ENCODE assay signal across 10 mouse cellular contexts in the genomic region with DNA sequence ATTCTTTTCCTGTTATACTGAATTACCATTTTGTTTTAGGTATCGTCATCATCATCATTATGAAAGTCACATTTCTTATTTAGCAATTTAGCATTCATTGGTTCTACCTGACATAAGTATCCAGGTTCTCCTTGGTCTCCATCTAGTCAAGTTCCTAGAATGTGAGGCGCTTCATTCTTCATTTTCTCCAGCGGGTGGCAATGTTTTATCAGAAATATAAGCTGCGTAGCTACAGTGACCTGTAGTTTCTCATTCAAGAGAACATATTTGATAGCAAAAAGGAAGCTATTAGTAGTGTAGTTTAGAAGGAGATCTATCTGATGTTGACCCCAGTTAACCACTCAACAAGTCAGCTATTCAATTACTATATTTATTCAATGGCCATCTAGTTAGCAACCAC. TPM values are rescaled to one million over a fixed set of nuclear protein-coding genes. Genes with fewer than 3 reads are reported as not detected.
DNase-seq lines count a peak whose midpoint lies in the region; ATAC-seq and TF ChIP-seq lines count a peak whose summit lies in the region.
"Had no signal": no experiment of that assay in that cellular context is flagged by ENCODE, and none has a peak within 500 bp of the region (broad histone marks: within the 10 kb centered on the region; RNA-seq: fewer than 3 reads in every experiment).

No protein-coding gene starts in this region.

- H3K36me3 ChIP-seq in liver, postnatal 0 days (replicated peaks; ENCODE audit: insufficient read depth, low read length) = no peaks in the 10 kb centered on the region
- no peaks in the 10 kb centered on the region for H3K36me3 ChIP-seq in liver, embryonic 12.5 days
- H3K36me3 ChIP-seq in midbrain, embryonic 15.5 days (replicated peaks) = no peaks in the 10 kb centered on the region
- H3K36me3 ChIP-seq: neural tube, embryonic 13.5 days had no signal

- H3K4me2 ChIP-seq in liver, postnatal 0 days (ENCODE audit: low read depth, low read length) = no peak overlapping the region
- no peak overlapping the region for H3K4me2 ChIP-seq in liver, embryonic 12.5 days
- H3K4me2 ChIP-seq in midbrain, embryonic 15.5 days = no peak overlapping the region
- H3K4me2 ChIP-seq: neural tube, embryonic 13.5 days had no signal

- TF ChIP-seq EP300 in liver, postnatal 0 days (IDR thresholded peaks at IDR 0.05; ENCODE audit: low read depth) = no peak

- H3K4me1 ChIP-seq in liver, postnatal 0 days (ENCODE audit: insufficient read depth) = no peaks in the 10 kb centered on the region
- no peaks in the 10 kb centered on the region for H3K4me1 ChIP-seq in liver, embryonic 12.5 days
- H3K4me1 ChIP-seq in midbrain, embryonic 15.5 days = no peaks in the 10 kb centered on the region
- H3K4me1 ChIP-seq: neural tube, embryonic 13.5 days had no signal

- H3K9ac ChIP-seq in liver, postnatal 0 days (replicated peaks) = no peak overlapping the region
- no peak overlapping the region for H3K9ac ChIP-seq in liver, embryonic 12.5 days
- no peak overlapping the region for H3K9ac ChIP-seq in midbrain, embryonic 15.5 days
- H3K9ac ChIP-seq: neural tube, embryonic 13.5 days had no signal

- no peak overlapping the region for H3K27ac ChIP-seq in liver, postnatal 0 days (ENCODE audit: low read depth)
- H3K27ac ChIP-seq in liver, embryonic 12.5 days = no peak overlapping the region
- H3K27ac ChIP-seq in midbrain, embryonic 15.5 days = no peak overlapping the region
- H3K27ac ChIP-seq: neural tube, embryonic 13.5 days had no signal

- no peaks in the 10 kb centered on the region for H3K9me3 ChIP-seq in liver, postnatal 0 days (ENCODE audit: low read length)
- no peaks in the 10 kb centered on the region for H3K9me3 ChIP-seq in liver, embryonic 12.5 days (replicated peaks)
- H3K9me3 ChIP-seq in midbrain, embryonic 15.5 days = no peaks in the 10 kb centered on the region
- H3K9me3 ChIP-seq: neural tube, embryonic 13.5 days had no signal

- ATAC-seq in frontal cortex, adult (ENCODE audit: low TSS enrichment) = peak; percentile 88
- no peak for ATAC-seq in liver, postnatal 0 days
- ATAC-seq in liver, embryonic 12.5 days = no peak
- peak; percentile 80 for ATAC-seq in midbrain, embryonic 15.5 days (replicated peaks)

- H3K27me3 ChIP-seq in liver, postnatal 0 days (ENCODE audit: insufficient read depth, low read length) = no peaks in the 10 kb centered on the region
- no peaks in the 10 kb centered on the region for H3K27me3 ChIP-seq in liver, embryonic 12.5 days (replicated peaks)
- no peaks in the 10 kb centered on the region for H3K27me3 ChIP-seq in midbrain, embryonic 15.5 days (replicated peaks)
- H3K27me3 ChIP-seq: neural tube, embryonic 13.5 days had no signal

- WGBS in liver, postnatal 0 days (ENCODE audit: insufficient replicate concordance) = 51% methylated on average over 4 of the region's 4 CpGs
- WGBS in liver, embryonic 12.5 days (ENCODE audit: insufficient replicate concordance) = 55% methylated on average over 4 of the region's 4 CpGs
- 69% methylated on average over 4 of the region's 4 CpGs for WGBS in midbrain, embryonic 15.5 days

- no peak for DNase-seq in frontal cortex, postnatal 10 days (ENCODE audit: low spot score in 2 of 2)
- no peak for DNase-seq in liver, postnatal 0 days
- DNase-seq in cerebellum, adult 9-10 months = peak; percentile 83
- DNase-seq in adrenal gland, adult 2 months = no peak
- DNase-seq in frontal cortex, postnatal 25 days (ENCODE audit: low spot score in 2 of 2) = no peak

- H3K4me3 ChIP-seq in liver, postnatal 0 days (ENCODE audit: low read depth, low read length) = no peak overlapping the region
- H3K4me3 ChIP-seq in liver, embryonic 12.5 days = no peak overlapping the region
- H3K4me3 ChIP-seq in midbrain, embryonic 15.5 days = no peak overlapping the region
- H3K4me3 ChIP-seq: erythroblast, embryonic 14.5 days; neural tube, embryonic 13.5 days had no signal

- TF ChIP-seq CTCF in liver, postnatal 0 days (IDR thresholded peaks at IDR 0.05; ENCODE audit: low read depth) = peak; percentile 25

RNA-seq across cellular contexts. Expression of gene Daw1, which starts 21.9 kb away (rescaled TPM):
- not detected in 2 replicates for polyA plus RNA-seq in liver, postnatal 0 days (2015; fragmentation: Nextera tagmentation; extraction: Ambion mirVana)
- polyA plus RNA-seq in liver, embryonic 12.5 days (2016; fragmentation: Nextera tagmentation; extraction: Ambion mirVana) = not detected in 2 replicates
- polyA plus RNA-seq in midbrain, embryonic 15.5 days (2015; fragmentation: Nextera tagmentation; extraction: Ambion mirVana) = 1.2 and 1.9 TPM in 2 replicates
- total RNA-seq in adrenal gland, adult 2 months (2021) = not detected
- not detected in 2 replicates for polyA plus RNA-seq in adrenal gland, adult 2 months (2012; rRNA removed)
- polyA plus RNA-seq: erythroblast, embryonic 14.5 days had no signal

Comparison
In these comparisons a context has a peak if more than half of its experiments do, and no peak if none do; other contexts are left out.
1. ATAC-seq: peak in frontal cortex, adult (single experiment) and midbrain, embryonic 15.5 days (single experiment); none in liver, postnatal 0 days (single experiment) and liver, embryonic 12.5 days (single experiment).